Mouse (Mus musculus) kidney, adult 18-20 months (tissue): ENCODE data around the gene Gm30083.

Experiments
- DNase-seq: peaks from one replicate; pipeline ENCODE4 v3.0.0; 2021

Gene Gm30083

GRCm38 (mm10) chr14:34015063-34015462 lies at the start of gene Gm30083:
Gene Gm30083 (minus strand): TSS chr14:34015182.
- DNase-seq = no peak

GRCm38 (mm10) chr14:34052516-34052915 lies 37.5 kb upstream of the Gm30083 start, which contains the start of gene Antxrl:
Gene Antxrl (plus strand): TSS chr14:34052707.
- DNase-seq = no peak

- DNase-seq = no peak
Observed at GRCm38 (mm10) chr14:34050101-34050779, 35.3 kb upstream of the Gm30083 start.

GRCm38 (mm10) chr14:34043341-34043740 lies 28.4 kb upstream of the Gm30083 start:
- DNase-seq = no peak

GRCm38 (mm10) chr14:34041241-34041640 lies 26.3 kb upstream of the Gm30083 start:
- no peak for DNase-seq

- no peak for DNase-seq
Observed at GRCm38 (mm10) chr14:34033841-34034610, 19.0 kb upstream of the Gm30083 start.

GRCm38 (mm10) chr14:34026710-34027109 lies 11.7 kb upstream of the Gm30083 start:
- no peak for DNase-seq

GRCm38 (mm10) chr14:34016938-34017337 lies 2.0 kb upstream of the Gm30083 start:
- DNase-seq = no peak

GRCm38 (mm10) chr14:34016381-34016780 lies 1.4 kb upstream of the Gm30083 start, which contains the start of gene Gm5460:
Gene Gm5460 (plus strand): TSS chr14:34016758.
- DNase-seq = no peak

GRCm38 (mm10) chr14:34002358-34002757 lies 12.6 kb downstream of the Gm30083 start:
- no peak for DNase-seq

- DNase-seq = no peak
Observed at GRCm38 (mm10) chr14:34001445-34001844, 13.5 kb downstream of the Gm30083 start.

- DNase-seq = no peak
Observed at GRCm38 (mm10) chr14:34000076-34000475, 14.9 kb downstream of the Gm30083 start.

- DNase-seq = no peak
Observed at GRCm38 (mm10) chr14:33997427-33997826, 17.6 kb downstream of the Gm30083 start.

- DNase-seq = no peak
Observed at GRCm38 (mm10) chr14:33993521-33994289, 21.3 kb downstream of the Gm30083 start.

- DNase-seq = no peak
Observed at GRCm38 (mm10) chr14:33993051-33993450, 21.9 kb downstream of the Gm30083 start.

GRCm38 (mm10) chr14:33991971-33992370 lies 23.0 kb downstream of the Gm30083 start:
- no peak for DNase-seq

GRCm38 (mm10) chr14:33989201-33989600 lies 25.8 kb downstream of the Gm30083 start:
- no peak for DNase-seq

- DNase-seq = no peak
Observed at GRCm38 (mm10) chr14:33978604-33979059, 36.4 kb downstream of the Gm30083 start, which contains the start of gene Zfp488. Gene Zfp488 (minus strand): TSS chr14:33978764.

GRCm38 (mm10) chr14:33977748-33978147 lies 37.2 kb downstream of the Gm30083 start:
- DNase-seq = no peak

GRCm38 (mm10) chr14:33974752-33975151 lies 40.2 kb downstream of the Gm30083 start:
- no peak for DNase-seq

- no peak for DNase-seq
Observed at GRCm38 (mm10) chr14:33972679-33973078, 42.3 kb downstream of the Gm30083 start.

- no peak for DNase-seq
Observed at GRCm38 (mm10) chr14:33965675-33966074, 49.3 kb downstream of the Gm30083 start.

- DNase-seq = peak; percentile 32
Observed at GRCm38 (mm10) chr14:33959341-33959740, 55.6 kb downstream of the Gm30083 start.
